8 mouse cellular contexts compared by ENCODE assay signal in genomic region chr11:107027431-107028274, GRCm38 (mm10). TPM values are rescaled to one million over a fixed set of nuclear protein-coding genes. Genes with fewer than 3 reads are reported as not detected.
A peak's percentile ranks its signal among the peaks of the same experiment; 100 is the strongest.
DNase-seq lines count a peak whose midpoint lies in the region; ATAC-seq and TF ChIP-seq lines count a peak whose summit lies in the region.

No protein-coding gene starts in this region.

- peak overlapping the region; percentile 83 for H3K4me2 ChIP-seq in hindbrain, embryonic 14.5 days (replicated peaks)

- no peak for TF ChIP-seq CTCF in left cerebral cortex, adult 2 months (IDR thresholded peaks at IDR 0.05)

- peak; percentile 84 for ATAC-seq in activated CD4-positive, CD25-positive, alpha-beta regulatory T cell, adult 4 months
- ATAC-seq in hindbrain, embryonic 14.5 days (ENCODE audit: low FRiP score) = peak; percentile 87
- ATAC-seq in megakaryocyte, adult 5-6 weeks (ENCODE audit: poor library complexity, severe bottlenecking) = peak; percentile 80

- DNase-seq in cerebellum, postnatal 25 days = peak; percentile 92 to 95
- peak; percentile 61 to 69 for DNase-seq in frontal cortex, postnatal 25 days (ENCODE audit: low spot score in 2 of 2)
- peak; percentile 93 for DNase-seq in hindbrain, embryonic 14.5 days (ENCODE audit: low spot score)
- DNase-seq in left cerebral cortex, adult 2 months (ENCODE audit: extremely low spot score in 1 of 2, low spot score in 2 of 2) = peak; percentile 83 to 88
- peak; percentile 88 for DNase-seq in right cerebral cortex, postnatal 14 days
- DNase-seq in urinary bladder, postnatal 4 days (ENCODE audit: low spot score in 2 of 2) = peak; percentile 84 to 90

- no peaks in the 10 kb centered on the region; the same call in 1 of the 2 replicates for H3K36me3 ChIP-seq in hindbrain, embryonic 14.5 days (replicated peaks; ENCODE audit: control insufficient read depth, insufficient read depth)

- no peaks in the 10 kb centered on the region for H3K9me3 ChIP-seq in hindbrain, embryonic 14.5 days (ENCODE audit: control insufficient read depth, low read length)

- peak overlapping the region; percentile 67 for H3K9ac ChIP-seq in hindbrain, embryonic 14.5 days

- peak overlapping the region; percentile 54 for H3K4me3 ChIP-seq in hindbrain, embryonic 14.5 days (replicated peaks; ENCODE audit: low read length)
- peak overlapping the region; percentile 71 for H3K4me3 ChIP-seq in left cerebral cortex, adult 2 months

- under 1% methylated on average over 98 of the region's 107 CpGs for WGBS in hindbrain, embryonic 14.5 days

- peak overlapping the region; percentile 84 for H3K27ac ChIP-seq in hindbrain, embryonic 14.5 days
- H3K27ac ChIP-seq in left cerebral cortex, adult 2 months = peak overlapping the region; percentile 83

- peaks cover 35% of the 10 kb centered on the region for H3K4me1 ChIP-seq in hindbrain, embryonic 14.5 days (replicated peaks; ENCODE audit: control insufficient read depth, insufficient read depth, low read length)

- intact Hi-C loops in left cerebral cortex, adult 2 months (cut with DNase I) = loop anchor here (1.0 to 5.0 kb wide), 2 partner anchors 14 to 240 kb away; partner anchors contain the start of genes Cep95 and Ddx5

- H3K27me3 ChIP-seq in hindbrain, embryonic 14.5 days (ENCODE audit: control insufficient read depth, insufficient read depth, low read length) = no peaks in the 10 kb centered on the region

RNA-seq across cellular contexts. Expression of gene 1810010H24Rik, which starts 2.2 kb away (rescaled TPM):
- 1 to 10 TPM in 1 of 2 experiments, under 1 TPM in 1; 0.46 to 1.5 TPM for polyA plus RNA-seq in activated CD4-positive, CD25-positive, alpha-beta regulatory T cell, adult 4 months (2017; shearing (Covaris generic))
- polyA plus RNA-seq in hindbrain, embryonic 14.5 days (2014; fragmentation: Nextera tagmentation; extraction: Ambion mirVana) = 7.1 and 7.8 TPM in 2 replicates
- 1 to 10 TPM; 2.7 to 3.3 TPM for total RNA-seq in left cerebral cortex, adult 2 months (2021)
- 0.87 and 0.93 TPM in 2 replicates for total RNA-seq in megakaryocyte, adult 5-6 weeks (2015)
- 0.15 and 0.41 TPM in 2 replicates for total RNA-seq in megakaryocyte, adult 5-6 weeks (2017)

RNA-seq across cellular contexts. Expression of gene Kpna2, which starts 28.3 kb away (rescaled TPM):
- 100 to 1,000 TPM; 202 to 218 TPM for polyA plus RNA-seq in activated CD4-positive, CD25-positive, alpha-beta regulatory T cell, adult 4 months (2017; shearing (Covaris generic))
- 150 and 177 TPM in 2 replicates for polyA plus RNA-seq in hindbrain, embryonic 14.5 days (2014; fragmentation: Nextera tagmentation; extraction: Ambion mirVana)
- 10 to 100 TPM; 20.6 to 31.7 TPM for total RNA-seq in left cerebral cortex, adult 2 months (2021)
- 355 and 377 TPM in 2 replicates for total RNA-seq in megakaryocyte, adult 5-6 weeks (2015)
- total RNA-seq in megakaryocyte, adult 5-6 weeks (2017) = 262 and 286 TPM in 2 replicates

Comparison
In these comparisons a context has a peak if more than half of its experiments do, and no peak if none do; other contexts are left out.
1. Peak in every context shown above with its lines: DNase-seq, ATAC-seq, H3K4me3 ChIP-seq and H3K27ac ChIP-seq.
2. RNA of gene Kpna2, which starts 28.3 kb away (total RNA-seq): 262 to 377 TPM in megakaryocyte, adult 5-6 weeks; 20.6 to 31.7 TPM in left cerebral cortex, adult 2 months; every median in the first group is over 4 times any median in the second.